Mouse (Mus musculus) E14TG2a.4 (cell line): ENCODE measurements around the gene Mpped1.

Experiments
- H3K27me3 ChIP-seq: 2 replicates; pipeline ENCODE4 v1.6.1; 2014; ENCODE audit warnings: low read length, control low read depth; ENCODE audit not compliant: insufficient read depth
- H3K36me3 ChIP-seq: 2 replicates; pipeline ENCODE4 v1.6.1; 2014; ENCODE audit warnings: low read length, control low read depth; ENCODE audit not compliant: insufficient read depth
- H3K4me1 ChIP-seq: replicated peaks from 2 replicates; pipeline ENCODE4 v1.6.1; 2014; ENCODE audit warnings: low read depth, low read length, control low read depth
- H3K4me3 ChIP-seq: replicated peaks from 2 replicates; pipeline ENCODE4 v1.5.1; 2014; ENCODE audit warnings: mild to moderate bottlenecking, low read length
- H3K9me3 ChIP-seq: 2 replicates; pipeline ENCODE4 v1.6.1; 2014; ENCODE audit warnings: low read length, control low read depth
- CTCF ChIP-seq: conservative IDR thresholded peaks from 2 replicates; pipeline ENCODE4 v1.5.1; 2014; ENCODE audit warnings: low read length
- NANOG ChIP-seq: IDR thresholded peaks from 2 replicates; pipeline ENCODE4 v1.6.1; 2014; ENCODE audit warnings: borderline replicate concordance, low read length, mixed read lengths
- POU5F1 ChIP-seq: IDR thresholded peaks from 2 replicates; pipeline ENCODE4 v1.6.1; 2014; ENCODE audit warnings: low read length, borderline replicate concordance

The Mpped1 gene

GRCm38 (mm10) chr15:83801011-83801410 lies 21.7 kb downstream of the Mpped1 start:
- no peaks in the 10 kb centered on the region for H3K4me1 ChIP-seq

GRCm38 (mm10) chr15:83814106-83814505 lies 34.8 kb downstream of the Mpped1 start:
- peaks cover 9% of the 10 kb centered on the region for H3K9me3 ChIP-seq
- TF ChIP-seq CTCF (no peak), NANOG (no peak), POU5F1 (no peak)
- no peak overlapping the region for H3K4me3 ChIP-seq
- 0 out of 2 replicates have a peak, but pooled peaks cover 3% of the 10 kb centered on the region for H3K27me3 ChIP-seq
- H3K36me3 ChIP-seq = no peaks in the 10 kb centered on the region
- H3K4me1 ChIP-seq = no peaks in the 10 kb centered on the region

More at GRCm38 (mm10) chr15:83801011-83801410, 21.7 kb downstream of the Mpped1 start:
- Histone ChIP-seq H3K27me3 (peaks cover 43% of the 10 kb centered on the region), H3K9me3 (no peaks in the 10 kb centered on the region), H3K4me3 (no peak overlapping the region), H3K36me3 (no peaks in the 10 kb centered on the region)
- no peak for TF ChIP-seq NANOG
- TF ChIP-seq POU5F1 = no peak
- TF ChIP-seq CTCF = no peak

GRCm38 (mm10) chr15:83828011-83828410 lies 48.7 kb downstream of the Mpped1 start:
- H3K9me3 ChIP-seq = peaks cover 9% of the 10 kb centered on the region
- H3K4me3 ChIP-seq = no peak overlapping the region
- no peaks in the 10 kb centered on the region for H3K36me3 ChIP-seq
- peaks cover 4% of the 10 kb centered on the region; the same call in 1 of the 2 replicates for H3K27me3 ChIP-seq
- no peak for TF ChIP-seq NANOG
- TF ChIP-seq CTCF = no peak
- TF ChIP-seq POU5F1 = no peak
- 0 out of 2 replicates have a peak, but pooled peaks cover 1% of the 10 kb centered on the region for H3K4me1 ChIP-seq

- Histone ChIP-seq H3K9me3 (peaks cover 15% of the 10 kb centered on the region), H3K4me1 (no peaks in the 10 kb centered on the region), H3K36me3 (no peaks in the 10 kb centered on the region), H3K27me3 (peaks cover 4% of the 10 kb centered on the region; the same call in 1 of the 2 replicates), H3K4me3 (no peak overlapping the region)
- no peak for TF ChIP-seq POU5F1
- TF ChIP-seq CTCF = no peak
- TF ChIP-seq NANOG = no peak
These were observed 50.0 kb downstream of the Mpped1 start for GRCm38 (mm10) chr15:83829226-83829625.

GRCm38 (mm10) chr15:83832265-83832664 lies 53.0 kb downstream of the Mpped1 start:
- Histone ChIP-seq H3K4me3 (no peak overlapping the region), H3K4me1 (no peaks in the 10 kb centered on the region), H3K36me3 (no peaks in the 10 kb centered on the region), H3K27me3 (peaks cover 4% of the 10 kb centered on the region; the same call in 1 of the 2 replicates), H3K9me3 (peaks cover 17% of the 10 kb centered on the region)
- no peak for TF ChIP-seq POU5F1
- TF ChIP-seq CTCF = no peak
- TF ChIP-seq NANOG = no peak

- H3K27me3 ChIP-seq = peaks cover 29% of the 10 kb centered on the region
- TF ChIP-seq NANOG = no peak
- TF ChIP-seq CTCF = no peak
- TF ChIP-seq POU5F1 = no peak
- no peaks in the 10 kb centered on the region for H3K9me3 ChIP-seq
- H3K4me1 ChIP-seq = peaks cover 11% of the 10 kb centered on the region
- H3K4me3 ChIP-seq = no peak overlapping the region
- H3K36me3 ChIP-seq = no peaks in the 10 kb centered on the region
These were observed 61.9 kb downstream of the Mpped1 start for GRCm38 (mm10) chr15:83840950-83841719.

GRCm38 (mm10) chr15:83842419-83842818 lies 63.2 kb downstream of the Mpped1 start:
- H3K4me3 ChIP-seq = no peak overlapping the region
- H3K36me3 ChIP-seq = no peaks in the 10 kb centered on the region
- H3K9me3 ChIP-seq = no peaks in the 10 kb centered on the region
- H3K27me3 ChIP-seq = peaks cover 29% of the 10 kb centered on the region
- peaks cover 13% of the 10 kb centered on the region for H3K4me1 ChIP-seq
- TF ChIP-seq CTCF = no peak
- no peak for TF ChIP-seq POU5F1

GRCm38 (mm10) chr15:83842915-83843789 lies 63.9 kb downstream of the Mpped1 start:
- peaks cover 7% of the 10 kb centered on the region for H3K4me1 ChIP-seq
- no peak overlapping the region for H3K4me3 ChIP-seq
- no peak for TF ChIP-seq CTCF
- no peak for TF ChIP-seq POU5F1
- no peak for TF ChIP-seq NANOG
- H3K27me3 ChIP-seq = peaks cover 29% of the 10 kb centered on the region
- no peaks in the 10 kb centered on the region for H3K36me3 ChIP-seq
- H3K9me3 ChIP-seq = no peaks in the 10 kb centered on the region
